Mouse (Mus musculus) liver (tissue): Measurements from ENCODE around the gene Aimp2.
A peak's percentile ranks its signal among the peaks of the same experiment; 100 is the strongest.

Experiments
- DNase-seq: peaks from one replicate; pipeline ENCODE4 v3.0.0-alpha.2; 2020; ENCODE audit warnings: mixed read lengths

The Aimp2 gene

GRCm38 (mm10) chr5:143909417-143910400, at the start of gene Aimp2, which contains the start of gene Pms2:
Gene Aimp2, minus strand, starts transcription at chr5:143909847.
Gene Pms2, plus strand, starts transcription at chr5:143909964.
- peak; percentile 96 for DNase-seq

GRCm38 (mm10) chr5:143957101-143957500, 47.5 kb upstream of the Aimp2 start:
- DNase-seq: no peak

GRCm38 (mm10) chr5:143950016-143950415, 40.4 kb upstream of the Aimp2 start:
- no peak for DNase-seq

- no peak for DNase-seq
Measured at GRCm38 (mm10) chr5:143948361-143948760, 38.7 kb upstream of the Aimp2 start.

- DNase-seq: no peak
Measured at GRCm38 (mm10) chr5:143943231-143944125, 33.8 kb upstream of the Aimp2 start.

- no peak for DNase-seq
Measured at GRCm38 (mm10) chr5:143941588-143941987, 31.9 kb upstream of the Aimp2 start.

GRCm38 (mm10) chr5:143936156-143936555, 26.5 kb upstream of the Aimp2 start:
- no peak for DNase-seq

- DNase-seq: no peak
Measured at GRCm38 (mm10) chr5:143933875-143934274, 24.2 kb upstream of the Aimp2 start.

GRCm38 (mm10) chr5:143933414-143933813, 23.8 kb upstream of the Aimp2 start:
- no peak for DNase-seq

- no peak for DNase-seq
Measured at GRCm38 (mm10) chr5:143932831-143933230, 23.2 kb upstream of the Aimp2 start, which contains the start of gene Rsph10b. Gene Rsph10b, plus strand, starts transcription at chr5:143933035.

- DNase-seq: no peak
Measured at GRCm38 (mm10) chr5:143931863-143932580, 22.4 kb upstream of the Aimp2 start.

- DNase-seq: no peak
Measured at GRCm38 (mm10) chr5:143930656-143931055, 21.0 kb upstream of the Aimp2 start.

- DNase-seq: no peak
Measured at GRCm38 (mm10) chr5:143929291-143929690, 19.6 kb upstream of the Aimp2 start.

GRCm38 (mm10) chr5:143927875-143928274, 18.2 kb upstream of the Aimp2 start, which contains the start of gene Gm42421:
Gene Gm42421, plus strand, starts transcription at chr5:143928175.
- no peak for DNase-seq

- DNase-seq: peak; percentile 81
Measured at GRCm38 (mm10) chr5:143924781-143925452, 15.3 kb upstream of the Aimp2 start.

GRCm38 (mm10) chr5:143918120-143918519, 8.5 kb upstream of the Aimp2 start:
- DNase-seq: no peak

- peak; percentile 68 for DNase-seq
Measured at GRCm38 (mm10) chr5:143917418-143917817, 7.8 kb upstream of the Aimp2 start.

- DNase-seq: no peak
Measured at GRCm38 (mm10) chr5:143916221-143916620, 6.6 kb upstream of the Aimp2 start.

GRCm38 (mm10) chr5:143908926-143909325, 721 bp downstream of the Aimp2 start:
- peak; percentile 64 for DNase-seq

- DNase-seq: no peak
Measured at GRCm38 (mm10) chr5:143906429-143906828, 3.2 kb downstream of the Aimp2 start.

- DNase-seq: peak; percentile 45
Measured at GRCm38 (mm10) chr5:143903813-143904212, 5.8 kb downstream of the Aimp2 start.

GRCm38 (mm10) chr5:143902111-143902510, 7.5 kb downstream of the Aimp2 start:
- DNase-seq: no peak
